Mouse (Mus musculus): Measurements from ENCODE around the gene Wnt10a. TPM values are rescaled to one million over a fixed set of nuclear protein-coding genes. Genes with fewer than 3 reads are reported as not detected.
"Not testable (repeated sequence)": the region's sequence is repeated elsewhere in the genome, so short reads cannot be mapped to it uniquely, and the experiment has no call there.

Gene Wnt10a
- total RNA-seq, 1 experiment from 2014 or later, result 0.27 TPM

DNA sequence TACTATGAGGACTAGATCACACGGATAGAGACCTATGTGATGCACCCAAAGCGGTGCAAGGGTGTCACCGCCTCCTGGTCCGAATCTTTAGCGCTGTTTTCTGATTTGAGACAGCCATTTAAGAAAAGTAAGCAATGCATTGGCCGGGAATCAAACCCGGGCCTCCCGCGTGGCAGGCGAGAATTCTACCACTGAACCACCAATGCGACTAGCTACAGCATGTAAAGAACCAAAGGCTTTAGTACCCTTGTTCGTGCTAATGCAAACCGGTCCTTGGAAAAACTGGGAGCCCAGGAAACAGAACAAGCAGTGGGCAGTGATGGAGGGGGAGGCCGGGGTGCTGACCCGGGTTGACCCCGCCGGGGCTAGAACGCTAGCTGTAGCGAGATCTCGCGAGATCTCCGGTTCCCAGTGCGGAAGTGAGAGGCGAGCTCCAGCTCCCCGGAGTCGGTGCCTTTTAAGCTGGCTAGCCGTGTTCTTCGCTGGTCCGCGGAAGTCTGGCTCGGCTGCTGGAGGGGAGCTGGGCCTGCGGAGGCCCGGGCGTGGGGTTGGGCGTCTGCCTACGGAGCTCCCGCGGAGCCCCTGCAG lies 25.4 kb downstream of the Wnt10a start:
- DNase-seq, result peak; percentile 91

- no peak for DNase-seq
These were observed 25.9 kb downstream of the Wnt10a start for GRCm38 (mm10) chr1:74817219-74817618.

GRCm38 (mm10) chr1:74818509-74818908 lies 27.2 kb downstream of the Wnt10a start:
- DNase-seq, result no peak

GRCm38 (mm10) chr1:74823598-74823997 lies 32.3 kb downstream of the Wnt10a start:
- DNase-seq, result not testable (repeated sequence)

DNA sequence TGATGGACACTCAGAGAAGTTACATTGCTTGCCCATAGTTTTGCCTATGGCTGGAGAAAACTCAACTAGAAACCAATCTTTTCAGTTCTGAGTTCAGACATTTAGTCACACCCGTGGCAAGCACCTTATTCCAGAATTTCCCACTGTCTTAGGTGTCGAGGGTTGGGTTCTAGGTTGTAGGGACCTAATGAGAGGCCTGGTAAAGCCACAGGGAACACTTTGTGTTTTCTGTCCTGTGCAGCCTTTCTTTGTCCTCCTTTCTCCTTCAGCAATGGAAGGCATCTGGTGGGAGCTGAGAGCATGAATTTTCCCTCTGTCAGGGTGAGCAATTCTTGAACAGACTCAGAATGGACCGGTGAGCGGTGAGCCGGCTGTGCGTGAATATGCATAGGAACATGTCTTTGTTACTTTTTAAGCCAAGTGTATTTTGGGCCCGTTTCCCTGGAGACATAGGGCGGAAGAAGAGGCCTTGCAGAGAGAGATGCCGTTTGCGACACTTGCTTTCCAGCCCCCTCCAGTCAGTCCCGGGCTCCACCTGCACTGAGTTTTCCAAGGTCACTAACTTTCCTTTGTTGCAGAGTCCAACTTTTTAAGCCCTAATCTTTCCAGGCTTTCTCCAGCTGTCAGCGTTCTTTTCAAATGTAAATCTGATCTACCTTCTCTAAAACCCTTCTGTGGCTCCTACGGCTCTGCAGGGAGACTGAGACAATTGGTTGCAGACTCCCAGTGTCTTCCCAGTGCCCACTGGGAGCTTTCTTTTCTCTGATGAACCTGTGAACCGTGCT lies 33.4 kb downstream of the Wnt10a start:
- DNase-seq, result no peak

GRCm38 (mm10) chr1:74830061-74830460 lies 38.7 kb downstream of the Wnt10a start:
- no peak for DNase-seq

GRCm38 (mm10) chr1:74833255-74833654 lies 41.9 kb downstream of the Wnt10a start:
- DNase-seq, result no peak

GRCm38 (mm10) chr1:74843090-74843489 lies 51.8 kb downstream of the Wnt10a start:
- DNase-seq, result no peak

DNA sequence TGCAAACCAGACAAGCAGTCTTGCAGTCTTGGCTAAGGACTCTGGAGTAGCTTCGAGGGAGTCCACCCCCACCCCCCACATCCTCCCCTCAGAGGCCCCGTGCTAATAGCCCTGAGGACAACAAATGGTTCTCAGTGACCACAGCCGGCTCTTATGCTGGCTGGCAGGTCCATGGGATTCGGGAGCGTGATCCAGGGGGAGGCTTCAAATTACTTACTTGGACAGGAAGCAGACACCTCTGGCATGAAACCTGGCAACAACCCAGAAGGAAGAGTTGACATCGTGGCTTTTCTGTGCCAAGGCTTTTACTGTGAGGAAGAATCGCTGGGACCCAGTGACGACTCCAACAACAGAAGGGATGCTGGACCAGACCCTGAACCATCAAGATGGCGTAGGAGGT lies 55.0 kb downstream of the Wnt10a start:
- no peak for DNase-seq

GRCm38 (mm10) chr1:74848946-74849345 lies 57.6 kb downstream of the Wnt10a start:
- DNase-seq, result no peak

DNA sequence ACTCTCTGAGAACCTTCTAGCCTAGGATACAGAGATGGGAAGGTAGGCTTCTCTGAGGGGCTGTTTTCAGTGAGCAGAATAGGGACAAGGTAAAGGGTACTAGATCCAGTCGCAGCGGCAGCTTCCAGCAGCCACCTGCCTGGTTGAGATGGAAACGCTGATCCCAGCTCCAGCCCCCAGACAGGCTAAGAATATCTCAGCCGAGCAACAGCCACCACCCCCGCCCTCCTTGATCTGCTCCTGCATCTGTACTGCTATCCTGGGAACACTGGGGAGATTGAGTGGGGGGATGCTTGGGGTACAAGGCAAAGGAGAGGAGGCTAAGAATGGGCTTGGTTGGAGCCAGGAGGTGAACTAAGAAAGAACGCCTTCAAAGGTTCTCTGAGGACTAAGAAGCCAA lies 58.9 kb downstream of the Wnt10a start:
- no peak for DNase-seq

- no peak for DNase-seq
These were observed 59.9 kb downstream of the Wnt10a start for GRCm38 (mm10) chr1:74851001-74851775.

Other genes with a start within 250 kb of the Wnt10a start
- 0.24 and 0.82 TPM in 2 replicates for gene Plcd4, start 248.6 kb upstream of the Wnt10a start, total RNA-seq (2021)
- 16.5 and 25.3 TPM in 2 replicates for gene Usp37, start 247.2 kb upstream of the Wnt10a start, total RNA-seq (2021)
- 15.7 and 17.7 TPM in 2 replicates for gene Zfp142, start 203.3 kb upstream of the Wnt10a start, total RNA-seq (2021)
- 30.3 and 30.8 TPM in 2 replicates for gene Bcs1l, start 203.2 kb upstream of the Wnt10a start, total RNA-seq (2021)
- gene Rnf25, start 190.1 kb upstream of the Wnt10a start, total RNA-seq (2021), result 46.4 and 56.7 TPM in 2 replicates
- 3.7 and 4.2 TPM in 2 replicates for gene Stk36, start 190.1 kb upstream of the Wnt10a start, total RNA-seq (2021)
- gene Ttll4, start 129.8 kb upstream of the Wnt10a start, total RNA-seq (2021), result 22.0 and 26.5 TPM in 2 replicates
- gene Cyp27a1, start 77.9 kb upstream of the Wnt10a start, total RNA-seq (2021), result 15.5 and 16.1 TPM in 2 replicates
- gene Prkag3, start 42.3 kb upstream of the Wnt10a start, total RNA-seq (2021), result not detected in 2 replicates
- 1.8 and 2.5 TPM in 2 replicates for gene Wnt6, start 19.6 kb upstream of the Wnt10a start, total RNA-seq (2021)
- 4.3 and 5.1 TPM in 2 replicates for gene Cdk5r2, start 63.4 kb downstream of the Wnt10a start, total RNA-seq (2021)
- 1.7 and 1.8 TPM in 2 replicates for gene Fev, start 93.9 kb downstream of the Wnt10a start, total RNA-seq (2021)
- 2.2 TPM in 1 of 2 replicates, not detected in the other for gene Cryba2, start 101.6 kb downstream of the Wnt10a start, total RNA-seq (2021)
- 0.06 TPM in 1 of 2 replicates, not detected in the other for gene Cfap65, start 144.1 kb downstream of the Wnt10a start, total RNA-seq (2021)
- 0.24 TPM in 1 of 2 replicates, not detected in the other for gene Ihh, start 160.2 kb downstream of the Wnt10a start, total RNA-seq (2021)